ENCODE assay signal across 27 mouse cellular contexts in the genomic region with DNA sequence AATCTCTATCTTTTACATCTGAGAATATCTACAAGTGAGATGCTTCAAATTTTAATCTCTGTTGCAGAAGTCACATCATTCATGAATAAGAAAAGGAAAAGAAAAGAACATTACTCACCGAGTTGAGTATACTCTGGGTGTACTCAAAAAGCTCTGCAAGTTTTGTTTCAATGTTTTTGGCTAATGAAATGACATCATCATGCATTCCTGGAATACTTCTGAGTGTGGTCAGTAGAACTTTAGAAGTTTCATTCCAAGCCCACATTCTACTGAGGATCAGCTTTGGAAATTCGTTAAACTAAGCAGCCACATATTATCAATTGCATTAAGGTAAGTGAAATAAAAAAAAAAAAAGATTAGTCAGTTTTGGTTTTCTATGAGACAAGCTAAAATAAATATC. TPM values are rescaled to one million over a fixed set of nuclear protein-coding genes. Genes with fewer than 3 reads are reported as not detected.
DNase-seq lines count a peak whose midpoint lies in the region; ATAC-seq and TF ChIP-seq lines count a peak whose summit lies in the region.
"Had no signal": no experiment of that assay in that cellular context is flagged by ENCODE, and none has a peak within 500 bp of the region (broad histone marks: within the 10 kb centered on the region; RNA-seq: fewer than 3 reads in every experiment).

No protein-coding gene starts in this region.

- 75% methylated on average over 2 of the region's 2 CpGs for WGBS in embryonic facial prominence, embryonic 14.5 days
- WGBS in embryonic facial prominence, embryonic 10.5 days: 86% methylated on average over 2 of the region's 2 CpGs
- WGBS in lung, postnatal 0 days: 48% methylated on average over 2 of the region's 2 CpGs
- 80% methylated on average over 2 of the region's 2 CpGs for WGBS in kidney, embryonic 15.5 days

- no peak overlapping the region for H3K4me3 ChIP-seq in embryonic facial prominence, embryonic 14.5 days (ENCODE audit: low read depth, low read length)
- no peak overlapping the region for H3K4me3 ChIP-seq in embryonic facial prominence, embryonic 10.5 days
- H3K4me3 ChIP-seq in lung, postnatal 0 days (ENCODE audit: low read depth, low read length): no peak overlapping the region
- H3K4me3 ChIP-seq in kidney, embryonic 15.5 days (replicated peaks): no peak overlapping the region
- H3K4me3 ChIP-seq: embryonic facial prominence, embryonic 13.5 days; forebrain, embryonic 13.5 days; forebrain, embryonic 15.5 days had no signal

- no peaks in the 10 kb centered on the region for H3K9me3 ChIP-seq in embryonic facial prominence, embryonic 14.5 days (ENCODE audit: control insufficient read depth, low read length)
- H3K9me3 ChIP-seq in embryonic facial prominence, embryonic 10.5 days: no peaks in the 10 kb centered on the region
- H3K9me3 ChIP-seq in lung, postnatal 0 days (ENCODE audit: low read length): no peaks in the 10 kb centered on the region
- H3K9me3 ChIP-seq in kidney, embryonic 15.5 days (replicated peaks): no peaks in the 10 kb centered on the region
- H3K9me3 ChIP-seq: embryonic facial prominence, embryonic 13.5 days; forebrain, embryonic 13.5 days; forebrain, embryonic 15.5 days; G1E had no signal

- H3K4me1 ChIP-seq in embryonic facial prominence, embryonic 14.5 days (ENCODE audit: control insufficient read depth, insufficient read depth, low read length): no peaks in the 10 kb centered on the region
- no peaks in the 10 kb centered on the region for H3K4me1 ChIP-seq in embryonic facial prominence, embryonic 10.5 days
- H3K4me1 ChIP-seq in lung, postnatal 0 days (ENCODE audit: insufficient read depth, low read depth, low read length): no peaks in the 10 kb centered on the region
- H3K4me1 ChIP-seq in kidney, embryonic 15.5 days: no peaks in the 10 kb centered on the region
- H3K4me1 ChIP-seq: embryonic facial prominence, embryonic 13.5 days; forebrain, embryonic 13.5 days; forebrain, embryonic 15.5 days had no signal

- no peak overlapping the region for H3K4me2 ChIP-seq in embryonic facial prominence, embryonic 14.5 days (ENCODE audit: low read depth, low read length)
- H3K4me2 ChIP-seq in lung, postnatal 0 days (replicated peaks; ENCODE audit: low read depth, low read length): no peak overlapping the region
- no peak overlapping the region for H3K4me2 ChIP-seq in kidney, embryonic 15.5 days
- H3K4me2 ChIP-seq: embryonic facial prominence, embryonic 13.5 days; forebrain, embryonic 13.5 days; forebrain, embryonic 15.5 days had no signal

- no peak overlapping the region for H3K27ac ChIP-seq in embryonic facial prominence, embryonic 14.5 days (replicated peaks; ENCODE audit: low read depth, low read length)
- no peak overlapping the region for H3K27ac ChIP-seq in embryonic facial prominence, embryonic 10.5 days (replicated peaks)
- H3K27ac ChIP-seq in lung, postnatal 0 days (ENCODE audit: low read length): no peak overlapping the region
- no peak overlapping the region for H3K27ac ChIP-seq in kidney, embryonic 15.5 days
- H3K27ac ChIP-seq: embryonic facial prominence, embryonic 13.5 days; forebrain, embryonic 13.5 days; forebrain, embryonic 15.5 days had no signal

- POLR2A ChIA-PET in Patski (lab: Charles Lee): no interaction called here

- H3K9ac ChIP-seq in embryonic facial prominence, embryonic 14.5 days (ENCODE audit: low read depth, low read length): no peak overlapping the region
- no peak overlapping the region for H3K9ac ChIP-seq in lung, postnatal 0 days (replicated peaks; ENCODE audit: low read depth)
- H3K9ac ChIP-seq in kidney, embryonic 15.5 days: no peak overlapping the region
- H3K9ac ChIP-seq: embryonic facial prominence, embryonic 13.5 days; forebrain, embryonic 13.5 days; forebrain, embryonic 15.5 days; forebrain, postnatal 0 days had no signal

- H3K36me3 ChIP-seq in embryonic facial prominence, embryonic 14.5 days (ENCODE audit: control insufficient read depth, insufficient read depth, low read length): no peaks in the 10 kb centered on the region
- H3K36me3 ChIP-seq in embryonic facial prominence, embryonic 10.5 days (replicated peaks): no peaks in the 10 kb centered on the region
- no peaks in the 10 kb centered on the region for H3K36me3 ChIP-seq in lung, postnatal 0 days (ENCODE audit: insufficient read depth, low read length)
- no peaks in the 10 kb centered on the region for H3K36me3 ChIP-seq in kidney, embryonic 15.5 days
- H3K36me3 ChIP-seq: embryonic facial prominence, embryonic 13.5 days; forebrain, embryonic 15.5 days; G1E had no signal

- no peak for TF ChIP-seq CTCF in lung, postnatal 0 days (IDR thresholded peaks at IDR 0.05)
- no peak for TF ChIP-seq CTCF in Patski (IDR thresholded peaks at IDR 0.05)

- in situ Hi-C loops in Patski (cut with MboI; ENCODE audit: low pct_unique_long_range_greater_than_20kb): no loop called here

- CTCF ChIA-PET in Patski (lab: Charles Lee): no interaction called here

- peak; percentile 39; the same call in 1 of the 2 replicates for TF ChIP-seq EP300 in lung, postnatal 0 days (IDR thresholded peaks at IDR 0.05)

- intact Hi-C loops in gastrocnemius, postnatal 36 days (cut with DNase I): no loop called here

- H3K27me3 ChIP-seq in embryonic facial prominence, embryonic 14.5 days (replicated peaks; ENCODE audit: control insufficient read depth, insufficient read depth, low read length): no peaks in the 10 kb centered on the region
- H3K27me3 ChIP-seq in embryonic facial prominence, embryonic 10.5 days (replicated peaks; ENCODE audit: low read depth, poor library complexity, severe bottlenecking): no peaks in the 10 kb centered on the region
- H3K27me3 ChIP-seq in lung, postnatal 0 days (replicated peaks; ENCODE audit: insufficient read depth, low read length): no peaks in the 10 kb centered on the region
- H3K27me3 ChIP-seq in Patski: no peaks in the 10 kb centered on the region
- no peaks in the 10 kb centered on the region for H3K27me3 ChIP-seq in kidney, embryonic 15.5 days
- H3K27me3 ChIP-seq: CH12.LX; embryonic facial prominence, embryonic 13.5 days; forebrain, embryonic 13.5 days; forebrain, embryonic 15.5 days had no signal

- no peak for ATAC-seq in embryonic facial prominence, embryonic 14.5 days (ENCODE audit: low read depth)
- ATAC-seq in lung, postnatal 0 days: no peak
- peak; percentile 74 for ATAC-seq in Patski
- ATAC-seq in kidney, embryonic 15.5 days (replicated peaks; ENCODE audit: low FRiP score): no peak
- ATAC-seq: CD4-positive, CD25-positive, alpha-beta regulatory T cell, adult 4 months; forebrain, embryonic 13.5 days; forebrain, embryonic 15.5 days; forebrain, postnatal 0 days had no signal

- DNase-seq in embryonic facial prominence, embryonic 14.5 days (ENCODE audit: low spot score): peak; percentile 3
- DNase-seq in embryonic facial prominence, embryonic 10.5 days (ENCODE audit: low spot score): no peak
- DNase-seq in lung, postnatal 0 days (ENCODE audit: low spot score): no peak
- no peak for DNase-seq in lung, postnatal 36 days
- DNase-seq in Muller cell, postnatal 12 days (ENCODE audit: inconsistent ontology term): peak; percentile 86
- peak; percentile 15 for DNase-seq in Patski (ENCODE audit: low read depth, low spot score)
- no peak for DNase-seq in gastrocnemius, postnatal 36 days
- DNase-seq: adrenal gland, adult 2 months; adrenal gland, postnatal 10 days; adrenal gland, postnatal 36 days; B cell, adult 2 months; cerebellum, adult 11-12 months; cerebellum, adult 2 months; cerebellum, adult 9-10 months; cerebellum, postnatal 10 days; cerebellum, postnatal 25 days; forebrain, postnatal 0 days had no signal

RNA-seq across cellular contexts. Expression of a gene that starts 7.1 kb away (rescaled TPM):
- polyA plus RNA-seq in embryonic facial prominence, embryonic 14.5 days (2014; fragmentation: Nextera tagmentation; extraction: Ambion mirVana): not detected in 2 replicates
- polyA plus RNA-seq in embryonic facial prominence, embryonic 10.5 days (2016; fragmentation: Nextera tagmentation; extraction: Ambion mirVana): not detected in 2 replicates
- not detected in 2 replicates for polyA plus RNA-seq in lung, postnatal 0 days (2015; fragmentation: Nextera tagmentation; extraction: Ambion mirVana)
- 0.13 TPM for polyA plus RNA-seq in Patski (2021)
- polyA plus RNA-seq in kidney, embryonic 15.5 days (2015; fragmentation: Nextera tagmentation; extraction: Ambion mirVana): not detected in 2 replicates
- total RNA-seq in gastrocnemius, postnatal 36 days (2021): not detected
- total RNA-seq: adrenal gland, adult 2 months; adrenal gland, postnatal 10 days; adrenal gland, postnatal 36 days; CH12.LX; forebrain, postnatal 0 days; G1E had no signal
- polyA plus RNA-seq: adrenal gland, adult 2 months; CD4-positive, CD25-positive, alpha-beta regulatory T cell, adult 4 months; cortical plate, adult 2 months; embryonic facial prominence, embryonic 11.5 days; embryonic facial prominence, embryonic 13.5 days; forebrain, embryonic 11.5 days; forebrain, embryonic 13.5 days; forebrain, embryonic 15.5 days; forebrain, postnatal 0 days; G1E had no signal

RNA-seq across cellular contexts. Expression of a gene that starts 18.5 kb away (rescaled TPM):
- not detected in 2 replicates for polyA plus RNA-seq in embryonic facial prominence, embryonic 14.5 days (2014; fragmentation: Nextera tagmentation; extraction: Ambion mirVana)
- polyA plus RNA-seq in embryonic facial prominence, embryonic 10.5 days (2016; fragmentation: Nextera tagmentation; extraction: Ambion mirVana): not detected in 2 replicates
- polyA plus RNA-seq in lung, postnatal 0 days (2015; fragmentation: Nextera tagmentation; extraction: Ambion mirVana): not detected in 2 replicates
- 0.31 TPM for polyA plus RNA-seq in Patski (2021)
- polyA plus RNA-seq in kidney, embryonic 15.5 days (2015; fragmentation: Nextera tagmentation; extraction: Ambion mirVana): not detected in 2 replicates
- not detected for total RNA-seq in gastrocnemius, postnatal 36 days (2021)
- total RNA-seq: adrenal gland, adult 2 months; adrenal gland, postnatal 10 days; adrenal gland, postnatal 36 days; CH12.LX; forebrain, postnatal 0 days; G1E had no signal
- polyA plus RNA-seq: adrenal gland, adult 2 months; CD4-positive, CD25-positive, alpha-beta regulatory T cell, adult 4 months; cerebellum, adult 2 months; cortical plate, adult 2 months; embryonic facial prominence, embryonic 11.5 days; embryonic facial prominence, embryonic 13.5 days; forebrain, embryonic 11.5 days; forebrain, embryonic 13.5 days; forebrain, embryonic 15.5 days; forebrain, postnatal 0 days; G1E had no signal

RNA-seq across cellular contexts. Expression of a gene that starts 50.4 kb away (rescaled TPM):
- polyA plus RNA-seq in embryonic facial prominence, embryonic 14.5 days (2014; fragmentation: Nextera tagmentation; extraction: Ambion mirVana): not detected in 2 replicates
- polyA plus RNA-seq in embryonic facial prominence, embryonic 10.5 days (2016; fragmentation: Nextera tagmentation; extraction: Ambion mirVana): not detected in 2 replicates
- polyA plus RNA-seq in lung, postnatal 0 days (2015; fragmentation: Nextera tagmentation; extraction: Ambion mirVana): not detected in 2 replicates
- polyA plus RNA-seq in Patski (2021): not detected
- not detected in 2 replicates for polyA plus RNA-seq in kidney, embryonic 15.5 days (2015; fragmentation: Nextera tagmentation; extraction: Ambion mirVana)
- total RNA-seq in gastrocnemius, postnatal 36 days (2021): not detected
- total RNA-seq: adrenal gland, adult 2 months; adrenal gland, postnatal 10 days; adrenal gland, postnatal 36 days; CH12.LX; forebrain, postnatal 0 days had no signal
- polyA plus RNA-seq: adrenal gland, adult 2 months; CD4-positive, CD25-positive, alpha-beta regulatory T cell, adult 4 months; cerebellum, adult 2 months; cortical plate, adult 2 months; embryonic facial prominence, embryonic 11.5 days; embryonic facial prominence, embryonic 13.5 days; forebrain, embryonic 11.5 days; forebrain, embryonic 13.5 days; forebrain, embryonic 15.5 days; forebrain, postnatal 0 days; G1E had no signal

RNA-seq across cellular contexts. Expression of a gene that starts 55.8 kb away (rescaled TPM):
- polyA plus RNA-seq in embryonic facial prominence, embryonic 14.5 days (2014; fragmentation: Nextera tagmentation; extraction: Ambion mirVana): not detected in 2 replicates
- polyA plus RNA-seq in embryonic facial prominence, embryonic 10.5 days (2016; fragmentation: Nextera tagmentation; extraction: Ambion mirVana): not detected in 2 replicates
- polyA plus RNA-seq in lung, postnatal 0 days (2015; fragmentation: Nextera tagmentation; extraction: Ambion mirVana): not detected in 2 replicates
- polyA plus RNA-seq in Patski (2021): not detected
- polyA plus RNA-seq in kidney, embryonic 15.5 days (2015; fragmentation: Nextera tagmentation; extraction: Ambion mirVana): not detected in 2 replicates
- not detected for total RNA-seq in gastrocnemius, postnatal 36 days (2021)
- total RNA-seq: adrenal gland, adult 2 months; adrenal gland, postnatal 10 days; adrenal gland, postnatal 36 days; CH12.LX; forebrain, postnatal 0 days had no signal
- polyA plus RNA-seq: adrenal gland, adult 2 months; CD4-positive, CD25-positive, alpha-beta regulatory T cell, adult 4 months; cortical plate, adult 2 months; embryonic facial prominence, embryonic 11.5 days; embryonic facial prominence, embryonic 13.5 days; forebrain, embryonic 11.5 days; forebrain, embryonic 13.5 days; forebrain, embryonic 15.5 days; forebrain, postnatal 0 days; G1E had no signal

Comparison
In these comparisons a context has a peak if more than half of its experiments do, and no peak if none do; other contexts are left out.
1. DNase-seq: peak in embryonic facial prominence, embryonic 14.5 days (single experiment), Muller cell, postnatal 12 days (single experiment) and Patski (single experiment); none in embryonic facial prominence, embryonic 10.5 days (single experiment), lung, postnatal 0 days (single experiment), lung, postnatal 36 days (single experiment) and gastrocnemius, postnatal 36 days (0 of 2).